Mouse (Mus musculus): ENCODE results near the gene Eif2b3.

DNA sequence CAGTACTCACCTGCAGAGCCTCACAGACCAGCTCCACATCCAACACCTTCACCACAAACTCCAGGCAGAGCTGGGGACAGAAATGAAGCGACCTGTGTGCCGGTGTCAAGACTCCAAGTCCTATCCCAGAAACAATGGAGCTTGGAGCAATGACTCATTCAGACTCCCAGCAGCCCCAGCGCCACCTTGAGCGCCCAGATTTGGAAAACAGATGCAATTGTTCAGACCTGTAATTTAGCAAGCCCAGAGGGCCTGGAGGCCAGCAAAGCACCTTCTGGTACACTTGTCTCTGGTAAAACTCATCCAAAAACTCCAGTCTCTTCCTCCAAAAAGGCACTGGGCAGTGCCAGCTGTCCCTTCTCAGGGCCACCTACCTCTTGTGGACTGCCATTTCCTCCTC is 103.0 kb downstream of the Eif2b3 start:
- no peak for TF ChIP-seq HCFC1 (IDR thresholded peaks at IDR 0.05; ENCODE audit: low read depth, low read length)
- no peak for TF ChIP-seq POLR2A (IDR thresholded peaks at IDR 0.05; ENCODE audit: low read depth, low read length)
- TF ChIP-seq ZKSCAN1 (IDR thresholded peaks at IDR 0.05; ENCODE audit: borderline replicate concordance, low read depth, low read length) = no peak
- TF ChIP-seq CTCF (conservative IDR thresholded peaks at IDR 0.05 in 1 of 2, IDR thresholded peaks at IDR 0.05 in 1 of 2; ENCODE audit: low read depth in 2 of 2, low read length in 2 of 2) = no peak
- no peak for TF ChIP-seq MXI1 (IDR thresholded peaks at IDR 0.05; ENCODE audit: low read depth, low read length)
- TF ChIP-seq POLR2AphosphoS2 (IDR thresholded peaks at IDR 0.05; ENCODE audit: low read depth, low read length) = no peak
- no peak for TF ChIP-seq USF1 (IDR thresholded peaks at IDR 0.05; ENCODE audit: low read depth, low read length)
- TF ChIP-seq CHD1 (IDR thresholded peaks at IDR 0.05; ENCODE audit: low read depth, low read length) = no peak
- TF ChIP-seq ETS1 (conservative IDR thresholded peaks at IDR 0.05; ENCODE audit: low read depth, low read length) = no peak
- no peak for TF ChIP-seq SIN3A (IDR thresholded peaks at IDR 0.05; ENCODE audit: low read length)
- no peak for TF ChIP-seq CHD2 (IDR thresholded peaks at IDR 0.05; ENCODE audit: low read length)
- no peak for TF ChIP-seq TCF12 (IDR thresholded peaks at IDR 0.05; ENCODE audit: low read depth, low read length)
- TF ChIP-seq TBP (conservative IDR thresholded peaks at IDR 0.05; ENCODE audit: low read depth, low read length) = no peak
